Mouse (Mus musculus): Measurements from ENCODE around the gene Coq8a. TPM values are rescaled to one million over a fixed set of nuclear protein-coding genes. Genes with fewer than 3 reads are reported as not detected.

Gene Coq8a
- polyA plus RNA-seq, 1 experiment from 2014 or later, result 1.4 TPM

DNA sequence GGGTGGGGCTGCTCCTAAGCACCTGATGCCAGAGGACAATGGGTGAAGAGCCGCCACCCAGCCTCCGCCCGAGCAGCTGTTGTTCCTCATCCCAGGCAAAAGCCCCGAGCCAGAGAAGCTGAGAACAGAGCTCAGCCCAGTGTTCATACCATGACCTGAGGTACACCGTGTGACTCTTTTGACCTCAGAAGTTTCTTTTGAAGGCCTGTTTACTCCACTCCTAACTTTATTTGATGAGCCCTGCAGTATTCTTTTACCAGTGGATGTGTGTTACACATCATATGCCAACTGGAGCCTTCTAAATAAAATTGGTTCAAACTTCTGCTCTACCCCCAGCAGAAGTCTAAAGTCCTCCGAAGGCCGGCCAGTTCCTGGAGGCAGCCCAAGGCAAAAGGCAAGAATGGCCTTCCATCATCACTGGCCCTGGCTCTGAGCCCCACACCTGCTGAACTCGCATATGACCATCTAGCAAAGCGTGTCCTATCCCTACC is 11.4 kb upstream of the Coq8a start:
- Histone ChIP-seq H3K27me3 (ENCODE audit: control insufficient read depth, insufficient read depth, low read length) (no peaks in the 10 kb centered on the region), H3K9me3 (ENCODE audit: control insufficient read depth, low read length) (no peaks in the 10 kb centered on the region), H3K4me1 (replicated peaks; ENCODE audit: control insufficient read depth, insufficient read depth, low read length) (no peaks in the 10 kb centered on the region), H3K27ac (ENCODE audit: low read depth, low read length) (no peak overlapping the region), H3K9ac (ENCODE audit: low read length) (no peak overlapping the region), H3K4me2 (ENCODE audit: low read depth, low read length, severe bottlenecking) (no peak overlapping the region), H3K4me3 (ENCODE audit: low read depth, low read length) (no peak overlapping the region), H3K36me3 (ENCODE audit: control insufficient read depth, insufficient read depth, low read length) (no peaks in the 10 kb centered on the region)
- DNase-seq (ENCODE audit: low spot score) (no peak), ATAC-seq (replicated peaks; ENCODE audit: low FRiP score) (no peak)
- 88% methylated on average over 9 of the region's 9 CpGs for WGBS

DNA sequence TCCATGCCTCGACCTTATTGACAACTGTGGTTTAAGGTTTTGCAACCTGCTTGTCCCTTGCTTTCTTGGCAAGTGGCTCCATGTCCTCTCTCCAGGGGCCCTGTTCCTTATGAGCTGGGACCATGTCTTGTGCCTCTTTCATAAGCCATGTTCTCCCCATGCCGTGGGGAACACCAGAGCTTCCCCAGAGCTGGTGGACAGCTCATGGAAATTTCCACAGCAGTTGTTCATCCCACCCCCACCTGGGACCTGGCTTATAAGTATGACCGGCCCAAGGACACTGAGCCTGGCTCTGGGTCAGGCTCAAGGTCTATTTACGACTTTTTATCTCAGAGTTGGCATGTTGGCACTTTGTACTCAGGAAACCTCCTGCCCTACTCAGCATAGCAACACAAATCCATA is 10.6 kb upstream of the Coq8a start:
- Histone ChIP-seq H3K4me1 (replicated peaks; ENCODE audit: control insufficient read depth, insufficient read depth, low read length) (no peaks in the 10 kb centered on the region), H3K27ac (ENCODE audit: low read depth, low read length) (no peak overlapping the region), H3K4me3 (ENCODE audit: low read depth, low read length) (no peak overlapping the region), H3K9ac (ENCODE audit: low read length) (no peak overlapping the region), H3K9me3 (ENCODE audit: control insufficient read depth, low read length) (no peaks in the 10 kb centered on the region), H3K4me2 (ENCODE audit: low read depth, low read length, severe bottlenecking) (no peak overlapping the region), H3K27me3 (ENCODE audit: control insufficient read depth, insufficient read depth, low read length) (no peaks in the 10 kb centered on the region), H3K36me3 (ENCODE audit: control insufficient read depth, insufficient read depth, low read length) (no peaks in the 10 kb centered on the region)
- ATAC-seq (replicated peaks; ENCODE audit: low FRiP score) (no peak), DNase-seq (ENCODE audit: low spot score) (no peak)
- WGBS, result 90% methylated on average over 4 of the region's 4 CpGs

DNA sequence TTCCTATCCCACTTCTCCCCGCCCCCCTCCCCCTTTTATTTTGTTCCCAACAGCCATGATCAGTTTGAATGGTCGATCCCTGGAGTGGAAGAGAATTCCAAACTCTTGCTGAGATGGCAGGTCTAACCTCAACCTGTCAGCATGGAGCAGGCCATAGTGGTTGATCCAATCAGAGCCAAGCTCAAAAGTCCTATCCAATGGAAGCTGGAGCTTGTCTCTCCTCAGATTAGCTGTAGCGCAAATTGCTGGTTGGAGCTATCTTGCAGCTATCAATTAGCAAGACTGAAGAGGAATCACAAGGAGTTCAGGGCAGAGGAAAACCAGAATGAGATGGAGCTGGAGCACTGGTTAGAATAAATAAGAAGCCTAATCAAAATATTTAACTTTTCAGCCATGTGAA is 9.0 kb upstream of the Coq8a start:
- no peak overlapping the region for H3K9ac ChIP-seq (ENCODE audit: low read length)
- ATAC-seq (replicated peaks; ENCODE audit: low FRiP score), result no peak
- H3K9me3 ChIP-seq (ENCODE audit: control insufficient read depth, low read length), result no peaks in the 10 kb centered on the region
- 83% methylated on average over 3 of the region's 3 CpGs for WGBS
- H3K4me2 ChIP-seq (ENCODE audit: low read depth, low read length, severe bottlenecking), result no peak overlapping the region
- H3K27ac ChIP-seq (ENCODE audit: low read depth, low read length), result no peak overlapping the region
- H3K4me3 ChIP-seq (ENCODE audit: low read depth, low read length), result no peak overlapping the region
- no peaks in the 10 kb centered on the region for H3K27me3 ChIP-seq (ENCODE audit: control insufficient read depth, insufficient read depth, low read length)
- no peak for DNase-seq (ENCODE audit: low spot score)
- no peaks in the 10 kb centered on the region for H3K36me3 ChIP-seq (ENCODE audit: control insufficient read depth, insufficient read depth, low read length)
- H3K4me1 ChIP-seq (replicated peaks; ENCODE audit: control insufficient read depth, insufficient read depth, low read length), result no peaks in the 10 kb centered on the region

DNA sequence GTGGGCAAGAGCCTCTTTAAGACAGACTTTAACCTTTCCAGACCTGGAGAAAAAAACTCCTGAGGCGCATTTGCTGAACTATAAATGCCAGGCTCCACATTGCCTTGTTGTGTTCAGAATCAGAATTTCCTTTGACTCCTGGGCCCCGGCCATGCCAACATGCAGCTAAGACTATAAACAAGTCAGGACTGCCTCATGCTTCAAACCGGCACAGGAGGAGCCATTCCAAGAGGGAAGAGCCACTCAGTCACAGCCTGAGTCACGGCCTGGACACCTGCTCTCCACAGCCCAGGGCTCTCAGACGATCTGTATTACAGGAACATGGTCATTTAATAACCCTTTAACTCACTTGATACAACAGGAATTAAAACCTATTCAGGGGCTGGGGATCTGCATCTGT is 1.3 kb upstream of the Coq8a start:
- Histone ChIP-seq H3K27me3 (ENCODE audit: control insufficient read depth, insufficient read depth, low read length) (no peaks in the 10 kb centered on the region), H3K9ac (ENCODE audit: low read length) (no peak overlapping the region), H3K27ac (ENCODE audit: low read depth, low read length) (no peak overlapping the region), H3K4me1 (replicated peaks; ENCODE audit: control insufficient read depth, insufficient read depth, low read length) (no peaks in the 10 kb centered on the region), H3K4me3 (ENCODE audit: low read depth, low read length) (no peak overlapping the region), H3K9me3 (ENCODE audit: control insufficient read depth, low read length) (no peaks in the 10 kb centered on the region), H3K36me3 (ENCODE audit: control insufficient read depth, insufficient read depth, low read length) (no peaks in the 10 kb centered on the region), H3K4me2 (ENCODE audit: low read depth, low read length, severe bottlenecking) (no peak overlapping the region)
- no peak for DNase-seq (ENCODE audit: low spot score)
- ATAC-seq (replicated peaks; ENCODE audit: low FRiP score), result no peak
- 74% methylated on average over 5 of the region's 5 CpGs for WGBS

DNA sequence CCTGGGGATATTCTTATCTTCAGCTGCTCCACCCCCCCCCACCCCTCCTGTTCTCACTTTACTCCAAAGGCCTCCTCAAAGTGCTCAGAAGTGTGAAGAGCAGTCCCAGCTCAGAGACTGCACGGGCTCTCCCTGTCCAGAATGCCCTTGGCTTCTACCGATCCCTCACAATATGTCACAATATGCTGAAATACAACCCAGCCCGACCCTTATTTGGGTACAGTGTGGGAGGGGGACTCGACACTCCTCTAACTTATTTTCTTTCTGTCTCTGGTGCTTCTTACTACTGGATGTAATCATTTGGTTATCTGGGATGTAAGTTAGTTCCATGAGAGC is 281 bp upstream of the Coq8a start:
- WGBS, result 79% methylated on average over 4 of the region's 4 CpGs

DNA sequence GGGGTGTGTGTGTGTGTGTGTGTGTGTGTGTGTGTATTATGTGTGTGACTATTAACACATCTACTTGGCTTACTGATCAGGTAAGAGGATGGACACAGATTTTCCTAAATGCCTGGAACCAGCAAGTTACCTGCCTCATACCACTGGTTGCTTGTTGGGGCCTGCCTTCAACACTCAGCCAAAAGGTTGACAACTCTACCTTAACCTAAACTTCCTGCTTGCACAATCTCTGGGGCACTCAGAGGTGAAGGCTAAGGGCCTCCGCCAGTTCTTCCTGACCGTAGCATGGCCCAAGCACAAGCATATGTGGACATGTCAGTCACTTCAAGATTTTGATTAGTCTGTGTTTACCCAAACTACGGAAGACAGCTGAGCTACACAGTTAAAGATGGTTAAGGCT is 1.4 kb downstream of the Coq8a start:
- Histone ChIP-seq H3K9ac (ENCODE audit: low read length) (no peak overlapping the region), H3K27me3 (ENCODE audit: control insufficient read depth, insufficient read depth, low read length) (no peaks in the 10 kb centered on the region), H3K4me1 (replicated peaks; ENCODE audit: control insufficient read depth, insufficient read depth, low read length) (peaks cover 4% of the 10 kb centered on the region), H3K9me3 (ENCODE audit: control insufficient read depth, low read length) (no peaks in the 10 kb centered on the region), H3K4me3 (ENCODE audit: low read depth, low read length) (no peak overlapping the region), H3K4me2 (ENCODE audit: low read depth, low read length, severe bottlenecking) (no peak overlapping the region), H3K36me3 (ENCODE audit: control insufficient read depth, insufficient read depth, low read length) (no peaks in the 10 kb centered on the region), H3K27ac (ENCODE audit: low read depth, low read length) (no peak overlapping the region)
- DNase-seq (ENCODE audit: low spot score), result no peak
- 94% methylated on average over 3 of the region's 3 CpGs for WGBS
- no peak for ATAC-seq (replicated peaks; ENCODE audit: low FRiP score)

More for the DNA sequence above, 281 bp upstream of the Coq8a start:
- DNase-seq (ENCODE audit: low spot score), result no peak
- no peaks in the 10 kb centered on the region for H3K9me3 ChIP-seq (ENCODE audit: control insufficient read depth, low read length)
- no peak overlapping the region for H3K4me2 ChIP-seq (ENCODE audit: low read depth, low read length, severe bottlenecking)
- H3K4me3 ChIP-seq (ENCODE audit: low read depth, low read length), result no peak overlapping the region
- peaks cover 4% of the 10 kb centered on the region for H3K4me1 ChIP-seq (replicated peaks; ENCODE audit: control insufficient read depth, insufficient read depth, low read length)
- no peak overlapping the region for H3K9ac ChIP-seq (ENCODE audit: low read length)
- no peak overlapping the region for H3K27ac ChIP-seq (ENCODE audit: low read depth, low read length)
- no peak for ATAC-seq (replicated peaks; ENCODE audit: low FRiP score)
- H3K27me3 ChIP-seq (ENCODE audit: control insufficient read depth, insufficient read depth, low read length), result no peaks in the 10 kb centered on the region
- no peaks in the 10 kb centered on the region for H3K36me3 ChIP-seq (ENCODE audit: control insufficient read depth, insufficient read depth, low read length)

DNA sequence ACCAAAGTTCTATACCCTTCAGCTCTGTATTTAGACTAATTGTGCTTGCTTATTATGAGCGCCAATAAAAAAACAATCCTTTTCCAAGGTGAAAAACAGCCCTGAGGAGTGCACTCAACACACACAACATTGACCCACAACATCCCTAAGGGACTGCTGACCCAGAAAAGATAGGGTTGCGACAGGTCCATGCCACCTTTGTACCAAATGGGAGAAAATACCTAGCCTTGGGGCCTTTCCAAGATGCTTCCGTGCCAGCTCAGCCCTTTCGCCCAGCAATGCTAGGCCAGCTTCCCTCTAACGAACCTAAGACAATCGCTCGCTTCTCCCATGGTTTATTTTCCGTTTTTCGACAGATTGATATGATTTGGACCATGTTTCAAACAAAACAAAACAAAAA is 2.9 kb downstream of the Coq8a start:
- ATAC-seq (replicated peaks; ENCODE audit: low FRiP score) (no peak), DNase-seq (ENCODE audit: low spot score) (no peak)
- no peaks in the 10 kb centered on the region for H3K9me3 ChIP-seq (ENCODE audit: control insufficient read depth, low read length)
- no peak overlapping the region for H3K27ac ChIP-seq (ENCODE audit: low read depth, low read length)
- H3K27me3 ChIP-seq (ENCODE audit: control insufficient read depth, insufficient read depth, low read length), result no peaks in the 10 kb centered on the region
- peaks cover 4% of the 10 kb centered on the region for H3K4me1 ChIP-seq (replicated peaks; ENCODE audit: control insufficient read depth, insufficient read depth, low read length)
- no peak overlapping the region for H3K9ac ChIP-seq (ENCODE audit: low read length)
- no peaks in the 10 kb centered on the region for H3K36me3 ChIP-seq (ENCODE audit: control insufficient read depth, insufficient read depth, low read length)
- peak overlapping the region; percentile 96; the same call in 1 of the 2 replicates for H3K4me2 ChIP-seq (ENCODE audit: low read depth, low read length, severe bottlenecking)
- WGBS, result 88% methylated on average over 9 of the region's 9 CpGs
- H3K4me3 ChIP-seq (ENCODE audit: low read depth, low read length), result peak overlapping the region; percentile 60; the same call in 1 of the 2 replicates

DNA sequence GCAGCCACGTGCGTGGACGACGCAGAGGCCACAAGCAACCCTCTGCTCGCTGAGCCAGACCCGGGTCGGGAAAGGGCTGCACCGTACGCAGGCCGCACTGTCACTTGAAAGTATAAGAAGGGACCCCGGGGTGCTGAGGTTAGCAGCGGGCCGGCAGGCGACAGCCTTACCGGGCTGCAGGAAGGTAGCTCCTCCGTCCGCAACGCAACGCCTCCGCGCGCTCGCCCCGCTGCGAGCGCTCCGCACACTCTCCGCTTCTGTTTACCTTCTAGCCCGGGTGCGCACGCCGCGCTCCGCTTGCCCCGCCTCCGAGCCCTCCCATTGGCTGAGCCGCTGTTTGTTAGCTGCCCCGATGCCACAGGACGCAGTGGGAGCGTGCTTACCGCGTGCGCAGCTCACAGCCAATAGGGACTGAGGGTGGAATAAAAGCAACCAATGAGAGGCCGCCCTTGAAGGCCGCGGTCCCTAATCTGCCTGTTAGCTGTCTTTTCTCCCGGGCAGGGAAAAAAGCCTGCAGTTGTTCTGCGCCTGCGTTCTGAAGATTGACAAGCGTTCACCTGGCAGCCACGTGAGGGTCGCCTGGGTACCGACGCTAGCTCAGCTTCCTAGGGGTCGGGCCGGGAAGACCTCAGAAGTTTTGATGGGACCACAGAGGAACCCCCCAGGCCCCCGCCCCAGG is 3.6 kb downstream of the Coq8a start:
- H3K4me1 ChIP-seq (replicated peaks; ENCODE audit: control insufficient read depth, insufficient read depth, low read length), result peaks cover 4% of the 10 kb centered on the region
- under 1% methylated on average over 57 of the region's 57 CpGs for WGBS
- peak overlapping the region; percentile 32; the same call in 1 of the 2 replicates for H3K9ac ChIP-seq (ENCODE audit: low read length)

More for the DNA sequence above, 3.6 kb downstream of the Coq8a start:
- Histone ChIP-seq H3K36me3 (ENCODE audit: control insufficient read depth, insufficient read depth, low read length) (no peaks in the 10 kb centered on the region), H3K4me3 (ENCODE audit: low read depth, low read length) (peak overlapping the region; percentile 60), H3K4me2 (ENCODE audit: low read depth, low read length, severe bottlenecking) (peak overlapping the region; percentile 96), H3K27ac (ENCODE audit: low read depth, low read length) (no peak overlapping the region), H3K9me3 (ENCODE audit: control insufficient read depth, low read length) (no peaks in the 10 kb centered on the region), H3K27me3 (ENCODE audit: control insufficient read depth, insufficient read depth, low read length) (no peaks in the 10 kb centered on the region)
- DNase-seq (ENCODE audit: low spot score) (peak; percentile 97), ATAC-seq (replicated peaks; ENCODE audit: low FRiP score) (peak; percentile 100)
